Mouse (Mus musculus) kidney, postnatal 4 days (tissue): ENCODE results near the gene Ccnh.
"Not testable (repeated sequence)": the region's sequence is repeated elsewhere in the genome, so short reads cannot be mapped to it uniquely, and the experiment has no call there.

Experiments
- DNase-seq, 2 experiments: peaks; one replicate each; pipeline ENCODE4 v3.0.0; 2021; ENCODE audit warnings: mixed read lengths in 2 of 2

Gene Ccnh

GRCm38 (mm10) chr13:85188903-85189643, at the start of gene Ccnh:
Ccnh (plus strand) TSS chr13:85189408.
- DNase-seq: peak; percentile 95 to 97

DNA sequence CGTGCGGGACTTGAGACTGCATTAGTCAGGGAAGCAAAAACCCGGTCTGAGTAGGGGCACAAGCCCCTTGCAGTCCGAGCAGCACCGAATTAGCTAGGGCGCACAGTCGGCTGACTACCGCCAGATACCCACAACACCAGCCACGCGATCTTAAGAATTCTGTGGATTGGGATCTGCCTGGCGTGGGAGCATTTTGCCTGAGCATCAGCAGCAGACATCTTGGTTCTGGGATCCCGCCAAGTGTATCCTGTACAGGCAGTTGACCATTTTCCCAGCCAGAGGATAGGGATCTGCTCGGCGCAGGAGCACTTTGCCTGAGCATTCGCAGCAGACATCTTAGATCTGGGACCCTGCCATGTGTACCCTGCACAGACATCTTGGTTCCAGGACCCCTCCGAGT, 45.8 kb upstream of the Ccnh start:
- DNase-seq: not testable (repeated sequence)

GRCm38 (mm10) chr13:85146471-85146870, 42.7 kb upstream of the Ccnh start:
- DNase-seq: no peak

DNA sequence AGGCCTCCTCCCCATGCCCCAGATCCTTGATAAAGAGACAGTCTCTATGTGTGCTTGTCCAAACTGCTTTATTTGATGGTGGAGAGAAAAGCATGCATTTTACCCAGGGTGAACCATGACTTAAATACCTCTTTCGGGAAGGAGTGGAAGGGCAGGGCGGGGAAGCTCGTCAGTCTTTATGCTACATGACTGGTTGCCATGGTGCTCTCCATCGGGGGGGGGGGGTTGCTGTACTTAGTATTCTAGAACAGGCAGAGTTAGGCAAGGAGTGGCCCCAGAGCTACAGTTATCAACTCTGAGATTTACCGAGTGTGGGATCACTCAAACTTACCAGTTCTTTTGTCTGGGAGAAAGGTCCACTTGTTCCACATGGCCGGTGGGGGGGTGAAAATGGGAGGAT, 34.5 kb upstream of the Ccnh start:
- DNase-seq: no peak

DNA sequence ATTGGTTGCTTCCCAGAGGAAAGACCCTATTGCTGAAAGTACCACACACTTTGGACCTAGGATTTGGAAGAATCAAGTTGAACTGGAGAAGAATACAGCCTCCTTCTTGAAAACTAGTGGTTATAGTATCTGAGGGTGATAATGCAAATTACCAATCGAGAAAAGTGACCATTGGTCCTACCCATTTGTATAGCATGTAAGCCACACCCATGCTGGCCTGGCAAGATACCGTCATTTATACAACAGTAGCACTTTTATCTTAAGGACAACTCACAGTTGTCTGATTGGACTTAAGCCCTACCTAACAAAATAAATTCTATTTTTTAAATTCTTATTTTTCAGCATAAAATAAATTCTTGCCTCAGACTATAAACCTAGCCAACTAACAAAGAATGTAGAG, 29.2 kb upstream of the Ccnh start:
- DNase-seq: no peak

- no peak for DNase-seq
Observed at GRCm38 (mm10) chr13:85164512-85165124, 24.6 kb upstream of the Ccnh start.

DNA sequence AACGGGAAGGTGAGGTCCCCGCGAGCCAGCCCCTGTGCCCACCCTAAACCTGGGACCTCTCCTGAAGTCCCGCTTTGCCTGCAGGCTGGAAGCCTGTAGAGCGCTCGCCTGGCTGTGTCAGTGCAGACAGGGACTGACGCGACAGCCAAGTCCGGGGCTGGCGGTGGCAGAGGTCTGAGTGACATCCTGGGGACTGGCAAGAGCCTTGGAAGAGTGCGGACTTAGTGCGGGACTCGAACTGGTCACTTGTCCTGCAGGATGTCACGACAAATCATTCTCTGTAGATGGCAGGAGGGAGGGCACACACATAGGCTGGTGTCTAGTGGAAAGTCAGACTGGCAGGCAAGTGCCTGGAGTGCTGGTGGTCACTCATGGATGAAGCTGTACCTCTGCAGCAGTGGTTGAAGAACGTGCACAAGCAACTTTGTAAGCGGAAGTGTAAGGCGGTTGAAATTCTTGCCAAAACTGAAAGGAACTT, 475 bp downstream of the Ccnh start:
- DNase-seq: no peak

- no peak for DNase-seq
Observed at GRCm38 (mm10) chr13:85191253-85191652, 2.0 kb downstream of the Ccnh start.

- DNase-seq: no peak
Observed at GRCm38 (mm10) chr13:85207493-85207892, 18.3 kb downstream of the Ccnh start.

- DNase-seq: no peak
Observed at GRCm38 (mm10) chr13:85208656-85209055, 19.4 kb downstream of the Ccnh start.

DNA sequence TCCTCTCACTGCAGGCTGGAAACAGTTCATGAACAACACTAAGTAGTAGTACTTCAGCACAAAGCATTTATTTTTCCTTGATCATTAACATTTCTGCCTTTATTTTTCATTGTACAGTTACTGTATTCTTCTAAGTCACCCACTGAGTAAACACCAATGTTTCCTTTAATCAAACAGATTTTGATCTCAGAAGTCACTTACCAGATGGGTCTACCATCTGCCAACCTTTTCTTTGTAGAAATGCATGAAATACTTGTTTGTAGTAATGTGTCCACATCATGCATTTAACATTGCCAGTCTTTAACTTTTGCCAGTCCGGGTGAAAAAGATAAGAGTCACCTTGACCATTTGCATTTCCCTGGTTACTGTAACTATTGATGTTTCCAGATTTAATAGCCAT, 21.1 kb downstream of the Ccnh start:
- no peak for DNase-seq

DNA sequence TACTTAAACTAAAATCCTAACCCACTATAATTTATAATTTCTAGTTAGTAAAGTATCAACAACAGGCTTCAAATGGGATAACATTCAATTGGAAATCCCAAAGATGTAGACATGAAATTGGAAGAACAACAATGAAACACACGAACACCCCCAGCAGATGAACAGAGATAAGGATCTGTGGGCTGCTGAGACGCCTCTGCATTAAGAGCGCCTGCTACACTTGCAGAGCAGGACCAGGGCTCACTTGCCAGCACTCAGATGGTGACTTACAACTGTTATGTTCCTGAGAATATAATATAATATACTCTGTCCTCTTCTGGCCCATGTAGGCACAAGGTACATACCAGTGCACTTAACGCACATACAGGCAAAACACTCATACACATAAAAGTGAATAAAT, 29.4 kb downstream of the Ccnh start:
- no peak for DNase-seq

- DNase-seq: no peak
Observed at GRCm38 (mm10) chr13:85238760-85239159, 49.6 kb downstream of the Ccnh start.
